Mouse (Mus musculus): ENCODE results near the gene Gpr37. TPM values are rescaled to one million over a fixed set of nuclear protein-coding genes. Genes with fewer than 3 reads are reported as not detected.

Gene Gpr37
- polyA plus RNA-seq (2017; shearing (Covaris generic)): not detected

DNA sequence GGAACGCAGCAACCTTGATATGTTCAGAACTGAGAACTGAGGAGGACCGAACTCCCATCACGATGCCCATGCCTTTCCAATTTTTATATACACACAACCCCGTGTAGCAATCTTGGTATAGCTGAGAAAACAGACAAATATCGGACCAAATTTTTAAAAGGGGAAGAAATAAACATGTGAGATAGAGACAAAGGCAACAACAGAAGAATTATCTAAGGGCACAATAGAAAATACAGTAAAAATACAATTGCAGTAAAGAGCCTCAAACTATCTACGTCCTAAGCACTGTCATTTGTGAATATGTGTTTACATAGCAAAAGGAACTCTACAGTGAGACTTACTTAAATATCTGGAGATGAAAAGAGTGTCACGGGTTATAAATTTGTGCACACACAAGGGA is at the start of gene Gpr37:
Gene Gpr37, minus strand, starts transcription at position 101 of the 400 bp plus-strand sequence.

Other genes starting within 250 kb of the Gpr37 start
- gene Pot1a, start 118.5 kb upstream of the Gpr37 start, polyA plus RNA-seq (2017; shearing (Covaris generic)): 37.8 TPM